ENCODE assay signal across 8 mouse cellular contexts in genomic region chr3:102995605-102996321, GRCm38 (mm10). TPM values are rescaled to one million over a fixed set of nuclear protein-coding genes. Genes with fewer than 3 reads are reported as not detected.
A peak's percentile ranks its signal among the peaks of the same experiment; 100 is the strongest.
DNase-seq lines count a peak whose midpoint lies in the region; ATAC-seq lines count a peak whose summit lies in the region.

TSS of gene Sike1 (plus strand) at chr3:102995708.

- peak within 1 kb of the TSS; percentile 66 for H3K4me2 ChIP-seq in intestine, embryonic 14.5 days (ENCODE audit: low read length)

- peaks cover 4% of the 10 kb centered on the region; the same call in 1 of the 2 replicates for H3K4me1 ChIP-seq in intestine, embryonic 14.5 days (replicated peaks; ENCODE audit: control insufficient read depth, insufficient read depth, low read length)

- H3K9me3 ChIP-seq in intestine, embryonic 14.5 days (ENCODE audit: control insufficient read depth, low read length) = peaks cover 3% of the 10 kb centered on the region; the same call in 1 of the 2 replicates

- under 1% methylated on average over 46 of the region's 60 CpGs for WGBS in intestine, embryonic 14.5 days

- intact Hi-C loops in left cerebral cortex, postnatal 14 days (cut with DNase I) = no loop called here

- peak within 1 kb of the TSS; percentile 76 for H3K9ac ChIP-seq in intestine, embryonic 14.5 days (ENCODE audit: low read length)

- peaks cover 25% of the 10 kb centered on the region for H3K36me3 ChIP-seq in intestine, embryonic 14.5 days (ENCODE audit: control insufficient read depth, insufficient read depth, low read length)

- peak within 1 kb of the TSS; percentile 76 for H3K4me3 ChIP-seq in intestine, embryonic 14.5 days (ENCODE audit: low read depth, low read length)

- ATAC-seq in intestine, embryonic 14.5 days (replicated peaks; ENCODE audit: low FRiP score, low TSS enrichment, low read depth) = peak; percentile 97

- DNase-seq in adrenal gland, adult (ENCODE audit: inconsistent age in 2 of 2, low spot score in 1 of 2) = peak; percentile 96 to 99
- peak; percentile 95 for DNase-seq in embryo, embryonic 10.5 days (ENCODE audit: low spot score)
- peak; percentile 92 for DNase-seq in gastrocnemius, postnatal 25 days
- DNase-seq in intestine, embryonic 14.5 days (ENCODE audit: low spot score) = peak; percentile 95
- DNase-seq in left cerebral cortex, postnatal 14 days (ENCODE audit: low spot score in 2 of 2) = peak; percentile 92 to 94
- peak; percentile 93 for DNase-seq in mesoderm, embryonic 11.5 days (ENCODE audit: low read depth, low spot score)
- DNase-seq in right cerebral cortex, postnatal 36 days (ENCODE audit: low spot score in 2 of 2) = peak; percentile 92 to 93
- DNase-seq in yolk sac, embryonic 10.5 days (ENCODE audit: low spot score) = peak; percentile 93

- H3K27ac ChIP-seq in intestine, embryonic 14.5 days (ENCODE audit: low read depth) = peak within 1 kb of the TSS; percentile 90

- H3K27me3 ChIP-seq in intestine, embryonic 14.5 days (replicated peaks; ENCODE audit: control insufficient read depth, insufficient read depth, low read length) = no peaks in the 10 kb centered on the region

RNA-seq across cellular contexts. Expression of gene Sike1, which starts in this region (rescaled TPM):
- 10 to 100 TPM; 45.8 to 48.5 TPM for total RNA-seq in gastrocnemius, postnatal 25 days (2021)
- 54.3 and 61.3 TPM in 2 replicates for polyA plus RNA-seq in intestine, embryonic 14.5 days (2014; fragmentation: Nextera tagmentation; extraction: Ambion mirVana)
- 10 to 100 TPM; 83.8 to 86.8 TPM for total RNA-seq in left cerebral cortex, postnatal 14 days (2021)

Comparison
In these comparisons a context has a peak if more than half of its experiments do, and no peak if none do; other contexts are left out.
1. Peak in every context shown above with its lines: DNase-seq, ATAC-seq, H3K4me3 ChIP-seq and H3K27ac ChIP-seq.